Mouse (Mus musculus): ENCODE results near the gene Inpp4a.
A peak's percentile ranks its signal among the peaks of the same experiment; 100 is the strongest.

Gene Inpp4a

DNA sequence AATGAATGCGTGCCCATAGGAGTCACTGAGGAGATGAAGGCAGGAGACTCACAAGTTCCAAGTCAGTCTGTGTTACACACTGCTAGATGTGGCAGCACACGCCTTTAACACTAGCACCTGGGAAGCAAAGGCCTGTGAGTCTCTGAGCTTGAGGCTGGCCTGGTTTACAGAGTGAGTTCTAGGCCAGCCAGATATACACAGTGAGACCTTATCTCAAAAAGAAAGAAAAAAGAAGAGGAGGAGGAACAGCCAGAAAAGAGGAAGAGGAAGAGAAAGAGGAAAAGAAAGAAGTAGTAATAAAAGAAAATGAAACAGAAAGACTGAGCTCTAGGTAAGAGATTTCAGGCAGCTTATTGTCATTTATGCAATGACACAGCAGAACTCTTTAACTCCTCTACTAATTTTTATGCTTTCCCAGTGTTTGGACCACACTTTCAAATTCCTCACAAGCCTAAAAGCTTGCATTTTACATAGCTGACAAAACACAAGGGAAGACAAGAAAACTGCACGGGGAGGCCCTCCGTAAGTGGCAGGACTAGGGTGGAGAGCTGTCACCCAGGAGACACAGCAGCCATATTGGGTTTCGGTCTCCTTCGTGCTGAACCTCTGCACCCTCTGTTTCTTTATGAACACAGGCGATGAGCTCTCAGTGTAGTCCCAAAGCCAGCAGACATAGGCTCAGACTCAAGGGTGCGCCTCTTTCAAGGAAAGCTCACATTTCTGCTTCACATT lies 127.6 kb downstream of the Inpp4a start:
- no peak for DNase-seq

DNA sequence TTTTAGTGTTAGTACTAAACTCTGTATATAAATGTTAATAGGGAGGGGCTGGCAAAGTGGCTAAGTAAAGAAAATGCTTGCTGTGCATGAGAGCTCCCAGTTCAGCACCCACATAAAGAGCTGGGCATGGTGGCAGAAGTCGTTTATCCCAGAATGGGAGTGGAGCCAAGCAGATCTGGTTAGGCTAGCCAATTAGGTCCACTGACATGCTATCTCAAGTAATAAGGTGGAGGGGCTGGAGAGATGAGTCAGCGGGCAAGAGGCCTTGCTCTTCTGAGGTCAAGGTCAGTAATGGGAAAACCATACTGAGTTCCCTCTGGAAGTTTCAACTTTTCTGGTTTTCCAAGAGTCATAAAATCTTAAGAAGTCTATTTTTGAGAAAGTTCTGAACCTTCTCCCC lies 129.2 kb downstream of the Inpp4a start:
- DNase-seq = no peak

DNA sequence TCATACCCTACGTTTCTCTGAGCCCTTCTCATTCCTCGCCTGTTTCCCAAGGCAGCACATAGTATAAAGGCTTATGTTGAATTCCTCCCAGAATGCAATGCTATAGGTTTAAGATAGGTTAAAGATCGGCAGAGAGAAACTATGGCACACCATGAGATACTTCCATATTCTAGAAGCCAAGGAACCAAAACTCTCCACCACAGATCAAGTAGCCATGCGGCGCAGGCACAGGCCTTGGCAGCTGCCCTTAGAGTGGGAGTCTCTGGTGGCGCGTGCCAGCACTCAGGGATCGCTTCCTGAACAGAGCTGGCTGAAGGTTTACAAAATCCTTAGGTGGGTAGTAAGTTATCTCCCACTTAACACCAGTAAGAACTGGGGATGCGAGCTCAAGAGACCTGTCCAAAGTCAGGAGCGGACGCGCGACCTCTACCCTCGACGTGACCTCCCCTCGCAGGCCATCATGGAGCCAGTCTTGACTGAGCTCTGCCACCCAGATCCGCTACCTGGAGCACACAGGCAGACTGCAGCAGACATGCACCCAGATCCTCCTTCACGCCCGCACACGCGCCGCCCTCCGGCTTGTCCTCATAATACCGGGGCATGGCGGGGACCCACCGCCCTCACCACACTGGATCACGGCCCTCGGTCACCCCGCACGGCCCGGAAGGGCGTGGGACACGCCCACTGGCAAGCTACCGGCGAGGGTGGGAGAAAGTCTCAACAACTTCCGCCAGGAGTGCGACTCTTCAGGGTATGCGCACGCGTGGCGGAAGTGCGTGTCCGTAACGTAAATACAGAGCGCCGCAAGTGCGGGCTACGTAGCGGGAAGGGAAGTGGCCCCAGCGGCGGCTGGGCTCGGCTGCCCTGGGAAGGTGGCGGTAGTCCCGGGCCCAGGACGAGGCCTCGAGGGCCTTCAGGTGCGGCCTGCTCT lies 130.0 kb downstream of the Inpp4a start, which contains the start of the genes Coa5 and Unc50:
Coa5 (minus strand) TSS at position 738 of the 931 bp plus-strand sequence.
Unc50 (plus strand) TSS at position 774 of the 931 bp plus-strand sequence.
- peak; percentile 92 for DNase-seq

DNA sequence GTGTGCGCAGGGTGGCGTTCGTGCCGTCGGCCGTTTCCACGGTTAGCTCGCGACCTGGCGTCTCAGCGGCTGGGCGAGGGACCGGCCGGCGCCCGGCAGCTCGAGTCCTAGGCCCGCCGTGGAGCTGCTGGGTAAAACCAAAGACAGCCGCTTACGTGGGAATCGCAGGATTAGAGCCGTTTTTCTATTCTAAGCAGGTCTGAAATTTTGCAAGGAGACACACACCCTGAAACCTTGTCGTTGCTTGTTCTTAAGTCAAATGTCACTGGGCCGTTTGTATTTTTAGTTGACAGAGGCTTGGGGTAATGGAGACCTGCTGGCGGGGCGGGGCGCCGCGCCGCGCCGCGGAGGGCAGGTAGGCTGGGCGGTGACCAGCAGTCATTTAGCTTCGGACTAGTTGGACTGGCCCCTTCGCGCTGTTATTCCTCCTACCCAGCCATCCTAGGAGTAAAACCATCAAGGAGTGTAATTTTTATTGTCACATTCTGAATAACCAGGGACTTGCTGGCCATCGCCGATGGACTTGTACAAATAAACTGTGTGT lies 130.7 kb downstream of the Inpp4a start:
- no peak for DNase-seq

DNA sequence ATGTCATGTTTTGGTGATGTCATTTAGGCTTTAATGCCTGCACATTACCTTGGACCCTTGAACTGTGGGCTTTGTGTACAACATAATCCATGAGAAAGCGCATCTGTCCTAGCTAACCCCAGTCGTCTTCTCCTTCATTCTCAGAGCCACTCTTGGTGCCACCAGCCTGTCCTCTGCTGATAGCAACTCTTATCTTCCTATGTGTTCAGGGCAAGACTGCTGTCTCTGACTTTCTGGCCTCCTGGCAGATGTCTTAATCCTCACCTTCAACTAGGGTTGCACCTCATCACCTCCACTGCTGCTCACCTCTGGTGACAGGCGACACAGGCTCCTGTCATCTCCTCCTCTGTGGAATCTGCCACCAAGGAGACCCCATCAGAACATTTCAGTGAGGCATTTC lies 136.8 kb downstream of the Inpp4a start:
- no peak for DNase-seq

DNA sequence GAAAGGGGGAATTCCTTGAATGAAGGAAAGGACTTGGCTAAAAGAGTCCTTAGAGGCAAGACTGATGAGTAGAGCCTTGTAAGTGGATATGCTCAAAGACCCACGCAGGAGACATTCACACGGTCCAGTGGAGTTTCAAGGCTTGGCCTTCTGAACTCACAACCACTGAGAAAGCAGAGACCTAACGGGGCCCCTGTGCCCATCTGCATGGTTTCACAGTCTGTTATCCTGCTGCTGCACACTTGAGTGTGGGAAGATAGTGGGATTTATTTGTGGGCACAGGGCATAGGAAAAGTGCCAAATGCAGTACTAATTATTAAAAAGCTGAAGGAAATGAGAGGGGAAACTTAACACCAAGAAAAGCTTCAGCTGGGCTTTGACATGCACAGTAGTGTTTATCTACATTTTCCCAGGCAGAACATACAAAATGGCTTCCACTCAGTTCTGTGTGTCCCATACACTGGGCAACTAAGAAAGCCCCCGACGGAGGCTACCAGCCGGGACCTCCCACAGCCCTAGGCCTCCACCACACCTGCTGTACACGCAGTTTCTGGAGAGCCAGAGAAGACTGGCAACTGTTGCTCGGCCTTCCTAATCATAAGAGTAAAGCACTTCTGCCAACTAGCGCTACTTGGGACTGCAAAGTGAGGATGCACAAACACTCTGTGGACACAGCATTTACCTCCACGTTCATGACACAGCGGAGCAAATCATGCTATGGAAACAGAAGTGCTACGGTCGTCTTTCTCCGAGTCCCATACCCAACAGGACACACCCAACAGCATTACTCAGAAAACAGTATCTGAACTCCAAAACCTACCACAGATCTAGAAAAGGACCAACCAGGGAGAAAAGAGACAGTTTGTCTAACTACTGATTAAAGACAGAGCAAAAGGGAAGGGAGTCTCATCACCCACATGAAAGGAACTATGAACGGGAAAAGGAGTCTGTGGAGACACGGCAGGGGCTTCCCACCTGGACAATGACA lies 143.5 kb downstream of the Inpp4a start:
- DNase-seq = no peak

DNA sequence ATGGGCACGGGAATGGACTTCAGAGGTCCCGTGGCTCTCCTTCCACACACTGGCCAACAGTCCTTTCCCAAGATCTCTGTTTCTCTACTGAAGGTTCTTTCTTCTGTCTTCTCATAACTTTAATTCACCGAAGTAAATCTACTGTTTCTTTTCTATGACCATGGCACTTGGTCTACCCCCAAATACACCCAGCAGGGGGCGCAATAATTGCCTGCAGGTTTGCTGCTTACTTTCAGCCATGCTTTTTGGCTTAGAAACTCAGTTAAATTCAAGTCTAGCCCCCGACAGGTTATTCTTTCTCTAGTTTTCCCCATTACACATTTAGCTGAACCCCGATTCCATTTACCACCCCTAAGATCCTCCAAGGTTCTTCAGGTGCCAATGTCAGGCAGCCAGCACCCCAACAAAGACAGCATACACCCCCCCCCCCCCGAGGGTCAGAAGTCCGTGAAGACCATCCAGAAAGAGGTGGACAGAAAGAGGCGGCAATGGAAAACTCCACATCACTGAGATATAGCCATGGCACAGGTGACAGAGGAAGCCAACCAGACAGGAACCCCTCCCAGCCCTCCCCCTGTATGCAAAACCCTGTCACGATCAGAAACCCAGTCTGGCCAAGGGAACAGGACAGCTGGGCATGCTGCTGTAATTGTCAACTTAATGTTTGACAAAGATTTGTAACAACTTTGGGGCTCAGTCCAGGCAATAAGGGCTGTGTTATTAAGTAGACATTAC lies 148.9 kb downstream of the Inpp4a start:
- DNase-seq = peak; percentile 66

DNA sequence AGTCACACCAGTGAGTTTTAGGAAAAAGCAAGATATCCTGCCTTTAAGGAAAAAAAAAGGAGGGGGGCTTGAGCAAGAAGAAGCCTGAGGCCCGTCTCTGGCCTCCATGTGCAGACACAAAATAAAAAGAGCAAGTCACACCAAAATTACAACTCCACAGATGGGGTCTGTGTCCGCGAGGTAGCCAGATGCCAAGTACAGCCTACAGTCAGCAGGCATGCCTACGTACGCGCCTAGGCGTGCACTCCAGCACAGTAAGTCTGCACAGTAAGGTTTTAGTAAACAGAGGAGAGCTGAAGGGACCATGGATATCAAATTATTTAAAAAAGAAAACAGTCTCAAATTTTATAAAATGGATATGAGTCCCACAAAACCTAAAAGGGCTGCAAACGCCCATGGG lies 151.6 kb downstream of the Inpp4a start:
- no peak for DNase-seq

DNA sequence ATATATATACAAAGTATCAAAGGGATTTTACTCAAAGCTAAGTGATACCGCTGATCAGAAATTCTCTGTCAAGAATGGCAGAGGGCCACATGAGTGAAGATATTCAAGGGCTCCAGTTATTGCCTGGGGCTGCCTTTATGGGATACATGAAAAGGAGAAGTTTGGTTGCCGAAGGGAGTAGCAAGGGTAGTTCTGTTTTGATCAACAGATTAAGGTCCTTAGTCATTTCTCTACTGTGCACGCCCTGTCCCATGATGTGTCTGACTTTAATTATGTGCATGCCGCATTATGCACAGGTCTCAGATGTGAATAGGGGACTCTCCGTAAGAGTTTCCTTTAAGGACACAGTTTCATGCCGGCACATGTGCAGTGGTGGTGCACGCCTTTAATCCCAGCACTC lies 157.9 kb downstream of the Inpp4a start:
- DNase-seq = no peak
